Mouse (Mus musculus): ENCODE data around the gene Oaz2.

Gene Oaz2

DNA sequence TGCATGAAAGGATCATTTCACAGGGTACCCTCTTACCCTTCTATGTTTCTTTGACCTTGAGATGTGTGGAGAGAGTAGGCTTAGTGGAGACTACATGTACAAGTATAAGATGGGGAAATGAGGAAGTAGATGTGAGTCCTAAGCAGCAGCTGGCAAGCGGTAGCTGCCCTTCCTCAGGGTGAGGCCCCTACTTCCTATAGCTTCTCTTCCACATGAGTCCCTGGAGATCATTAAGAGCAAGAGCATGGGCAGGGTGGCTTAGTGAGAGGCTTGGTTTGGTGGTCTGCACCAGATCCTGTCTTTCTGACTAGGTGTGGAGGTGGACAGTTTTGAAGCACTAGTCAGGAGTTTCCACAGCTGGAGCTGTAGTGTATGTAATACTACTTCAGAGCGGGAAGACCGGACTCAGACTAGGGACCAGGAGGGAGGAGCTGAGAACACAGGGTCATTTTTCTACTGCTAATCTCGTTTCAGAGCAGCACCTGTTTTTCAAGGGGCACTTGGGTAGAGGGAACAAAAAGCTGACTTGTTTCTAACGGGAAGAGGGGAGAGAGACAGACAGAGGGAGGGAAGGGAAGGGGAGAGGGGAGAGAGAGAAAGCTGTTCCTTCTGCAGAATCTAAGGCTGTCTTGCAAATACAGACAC lies 25.3 kb downstream of the Oaz2 start:
- no peak for DNase-seq (ENCODE audit: low read depth)

DNA sequence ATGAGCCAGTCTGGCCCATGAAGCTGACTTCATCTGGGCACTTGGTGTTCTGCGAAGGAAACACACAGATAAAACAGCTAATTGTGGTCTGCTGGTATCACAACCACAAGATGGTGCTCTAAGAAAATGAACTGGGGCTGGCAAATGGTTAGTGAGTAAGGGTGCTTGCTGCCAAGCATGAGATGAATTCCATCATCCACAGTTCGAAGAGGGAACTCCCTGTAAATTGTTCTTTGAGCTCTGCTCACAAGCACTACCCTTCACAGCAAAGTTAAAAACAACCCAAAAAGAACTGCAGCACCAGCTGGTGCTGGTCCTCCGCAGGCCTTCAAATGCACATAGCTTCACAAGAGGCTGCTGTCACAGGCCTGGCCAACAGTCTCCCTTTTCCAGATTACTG lies 27.8 kb downstream of the Oaz2 start:
- DNase-seq (ENCODE audit: low read depth) = no peak

DNA sequence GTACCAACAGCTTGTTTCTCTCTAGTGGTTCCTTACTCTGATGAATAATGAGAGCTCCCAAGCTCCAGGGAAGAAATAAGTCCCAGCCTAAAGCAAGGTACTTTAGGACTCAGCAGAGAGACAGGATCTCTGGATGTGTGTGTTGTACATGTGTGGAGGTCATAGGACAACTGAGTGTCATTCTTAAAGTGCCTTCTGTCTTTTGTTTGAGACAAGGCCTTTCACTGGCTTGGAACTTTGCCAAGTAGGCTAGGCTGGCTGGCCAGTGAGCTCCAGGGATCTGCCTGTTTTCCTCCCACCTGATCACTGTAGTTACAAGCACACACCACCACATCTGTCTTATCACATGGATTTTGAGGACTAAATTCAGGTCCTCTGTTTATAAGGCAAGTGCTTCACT lies 28.5 kb downstream of the Oaz2 start:
- no peak for DNase-seq (ENCODE audit: low read depth)

DNA sequence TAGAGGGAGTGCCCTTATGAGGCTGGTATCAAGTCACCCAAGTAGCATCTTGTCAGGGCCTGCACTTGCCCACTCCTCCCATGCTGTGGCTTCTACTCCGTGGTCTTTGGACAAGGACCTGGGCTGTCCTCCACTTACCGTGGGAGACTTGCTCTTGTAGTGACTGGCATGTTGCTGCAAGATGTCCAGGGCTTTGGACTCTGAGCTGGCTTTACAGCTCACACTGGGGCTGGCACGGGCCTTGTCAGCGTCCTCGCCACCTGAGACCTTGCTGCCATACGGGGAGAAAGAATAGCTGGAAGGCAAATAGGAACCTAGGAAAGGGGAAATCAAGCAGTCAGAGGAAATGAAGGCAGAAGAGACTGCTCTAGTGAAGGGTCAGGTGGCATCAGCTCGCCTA lies 29.6 kb downstream of the Oaz2 start:
- no peak for DNase-seq (ENCODE audit: low read depth)

- DNase-seq (ENCODE audit: low read depth) = no peak
These were observed 30.2 kb downstream of the Oaz2 start for GRCm38 (mm10) chr9:65697992-65698391.

- no peak for DNase-seq (ENCODE audit: low read depth)
These were observed 32.7 kb downstream of the Oaz2 start for GRCm38 (mm10) chr9:65700504-65700903.

DNA sequence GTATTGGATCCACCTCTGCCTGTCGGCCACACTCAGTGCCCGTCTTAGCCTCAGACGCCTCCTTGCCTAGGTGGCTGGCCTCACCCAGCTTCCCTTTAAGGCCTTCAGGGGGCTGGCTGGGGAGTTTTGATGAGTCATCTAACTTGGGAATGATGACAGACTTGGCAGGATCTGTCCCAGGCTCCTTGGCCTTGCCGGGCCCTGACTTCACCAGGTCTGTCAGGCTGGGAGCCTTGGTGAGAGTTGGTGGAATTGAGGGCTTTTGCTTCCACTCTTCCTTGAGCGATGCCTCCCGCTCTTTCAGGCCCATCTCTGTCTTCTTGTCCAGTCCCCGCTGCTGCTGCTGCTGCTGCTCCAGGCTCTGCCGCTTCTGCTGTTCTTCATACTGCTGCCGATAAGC lies 34.5 kb downstream of the Oaz2 start:
- no peak for DNase-seq (ENCODE audit: low read depth)

DNA sequence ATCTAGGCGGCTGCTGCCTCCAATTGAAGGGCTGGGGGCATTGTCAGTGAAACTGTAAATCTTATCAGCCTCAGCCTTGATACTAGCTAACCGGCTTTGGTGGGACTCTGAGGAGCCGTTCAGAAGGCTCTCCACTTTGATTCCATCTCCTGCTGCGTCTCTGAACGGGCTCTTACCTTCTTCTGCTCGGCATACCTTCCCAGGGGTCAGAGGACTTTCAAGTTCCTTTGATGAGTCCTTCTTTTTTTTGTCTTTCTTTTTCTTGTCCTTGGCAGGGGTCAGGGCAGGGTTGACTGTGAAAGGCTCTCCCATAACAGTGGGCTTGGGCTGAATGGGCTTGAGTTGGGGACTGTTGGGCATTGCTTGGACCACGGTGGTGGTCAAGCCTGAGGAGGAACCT lies 35.4 kb downstream of the Oaz2 start:
- DNase-seq (ENCODE audit: low read depth) = no peak

DNA sequence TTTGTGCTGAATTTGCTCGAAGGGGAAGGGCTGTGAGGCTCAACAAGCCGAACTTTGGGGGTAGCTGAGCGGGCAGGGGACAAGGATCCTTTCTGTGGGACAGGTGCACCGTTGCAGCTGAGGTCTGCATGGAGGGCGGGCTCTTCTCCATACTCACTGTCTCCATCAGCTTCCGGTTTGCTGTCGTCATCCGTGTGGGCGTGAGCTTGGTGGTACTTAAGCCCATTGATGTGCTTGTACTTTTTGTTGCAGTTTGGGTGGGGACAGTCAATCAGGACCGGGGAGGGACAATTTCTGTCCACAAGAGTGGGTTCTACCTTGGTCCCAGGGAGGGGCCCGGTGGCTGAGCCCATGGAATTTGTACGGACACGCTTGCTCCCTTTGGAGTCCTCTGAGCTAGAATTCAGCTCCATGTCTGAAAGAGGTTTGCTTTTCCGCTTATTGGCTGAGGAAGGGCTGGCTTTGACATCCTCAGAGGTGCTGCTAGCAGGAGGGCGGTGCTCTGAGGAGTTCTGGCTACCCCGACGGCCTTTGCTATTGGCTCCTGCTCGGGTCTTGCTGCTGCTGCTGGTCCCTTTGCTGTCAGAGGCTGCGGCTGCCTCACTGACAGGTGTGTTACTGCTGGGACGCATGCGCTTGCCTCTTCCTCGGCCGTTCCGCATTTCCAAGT lies 36.3 kb downstream of the Oaz2 start:
- no peak for DNase-seq (ENCODE audit: low read depth)

GRCm38 (mm10) chr9:65718195-65718594 lies 50.4 kb downstream of the Oaz2 start:
- no peak for DNase-seq (ENCODE audit: low read depth)

DNA sequence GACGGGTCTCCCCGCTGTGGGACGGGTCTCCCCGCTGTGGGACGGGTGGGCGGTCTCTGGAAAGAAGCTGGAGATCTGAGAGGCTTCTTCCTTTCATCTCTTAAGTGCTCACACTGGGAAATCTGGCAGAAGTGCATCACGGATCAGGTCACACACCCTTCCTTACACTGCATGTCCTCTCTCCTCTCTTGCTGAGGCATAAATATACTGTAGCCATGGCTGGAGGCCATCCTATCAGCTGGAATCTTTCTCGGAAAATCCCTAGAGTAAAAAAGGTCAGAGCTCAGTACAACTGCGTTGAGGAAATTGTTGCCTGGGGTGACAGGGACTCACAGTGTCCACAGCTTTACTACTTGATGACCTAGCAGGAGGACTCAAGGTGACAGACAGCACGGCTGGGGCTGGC lies 53.4 kb downstream of the Oaz2 start:
- no peak for DNase-seq (ENCODE audit: low read depth)

DNA sequence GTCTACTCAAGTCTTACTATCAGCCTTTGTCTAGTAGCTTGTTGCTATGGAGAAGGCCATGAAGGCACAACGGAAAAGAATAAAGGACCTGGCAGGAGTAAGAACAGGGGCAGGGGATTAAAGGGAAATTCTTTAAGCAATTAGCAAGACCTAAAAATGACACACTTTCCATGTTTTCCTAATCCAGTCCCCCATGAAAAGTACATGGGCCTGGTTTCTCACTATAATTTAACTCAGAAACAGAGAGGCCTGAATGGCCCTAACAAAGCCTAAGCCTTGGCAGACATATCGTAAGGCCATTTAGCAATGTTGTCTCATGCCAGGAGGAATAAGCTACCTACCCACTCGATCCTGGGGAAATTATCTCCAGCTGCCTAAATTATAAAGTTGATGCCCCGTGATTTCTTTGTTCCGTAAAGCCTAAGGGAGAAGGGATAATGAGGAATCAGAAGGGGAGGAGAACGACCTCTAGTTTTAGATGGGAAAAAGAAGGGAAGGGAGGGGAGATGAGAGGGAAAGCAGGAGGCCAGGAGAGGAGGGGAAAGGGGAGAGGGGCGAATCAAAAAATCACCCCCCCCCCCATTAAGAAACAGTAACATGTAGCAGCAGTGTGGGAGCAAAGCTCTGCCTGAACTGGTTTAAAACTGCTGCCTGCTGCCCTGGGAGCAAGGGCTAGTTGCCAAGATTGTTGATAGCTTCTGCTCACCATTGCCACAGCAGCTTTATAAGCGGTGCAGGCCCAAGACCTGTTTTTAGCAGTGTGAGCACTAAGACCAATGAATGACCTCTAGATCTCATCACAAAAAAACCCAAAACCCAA lies 56.9 kb downstream of the Oaz2 start:
- no peak for DNase-seq (ENCODE audit: low read depth)

DNA sequence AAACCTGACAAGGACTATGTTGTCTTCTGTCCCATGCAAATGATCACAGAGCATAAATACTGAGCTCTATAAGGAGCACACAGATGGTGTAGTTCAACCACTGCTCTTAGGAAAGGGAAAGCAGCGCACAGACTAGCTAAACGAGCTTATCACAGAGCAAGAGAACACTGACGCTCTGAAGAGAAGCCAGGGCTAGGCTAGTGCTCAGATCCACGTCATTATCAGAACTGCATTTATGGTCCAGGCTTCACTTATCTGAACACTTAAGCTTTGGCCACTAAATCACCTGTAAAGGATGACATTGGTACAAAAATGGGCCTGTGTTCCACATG lies 57.5 kb downstream of the Oaz2 start:
- no peak for DNase-seq (ENCODE audit: low read depth)

DNA sequence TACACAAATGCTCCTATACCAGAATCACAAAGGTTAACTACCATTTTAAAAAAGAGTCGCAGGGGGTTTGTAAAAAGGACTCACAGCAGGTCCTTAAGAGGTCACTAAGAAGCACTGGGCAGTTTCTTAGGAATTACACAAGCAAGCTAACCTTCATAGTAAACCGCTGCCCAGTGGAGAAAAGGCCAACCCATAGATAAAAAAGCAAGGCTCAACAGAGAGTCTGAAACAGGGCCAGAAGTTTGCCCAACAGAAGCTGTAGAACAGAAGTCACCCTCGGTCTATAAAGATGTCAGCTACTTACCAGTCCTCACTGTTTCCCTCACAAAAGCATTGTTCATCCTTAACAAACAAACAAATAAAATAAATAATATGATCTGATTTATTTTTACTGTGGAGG lies 58.6 kb downstream of the Oaz2 start:
- no peak for DNase-seq (ENCODE audit: low read depth)

GRCm38 (mm10) chr9:65727491-65727890 lies 59.7 kb downstream of the Oaz2 start:
- no peak for DNase-seq (ENCODE audit: low read depth)

DNA sequence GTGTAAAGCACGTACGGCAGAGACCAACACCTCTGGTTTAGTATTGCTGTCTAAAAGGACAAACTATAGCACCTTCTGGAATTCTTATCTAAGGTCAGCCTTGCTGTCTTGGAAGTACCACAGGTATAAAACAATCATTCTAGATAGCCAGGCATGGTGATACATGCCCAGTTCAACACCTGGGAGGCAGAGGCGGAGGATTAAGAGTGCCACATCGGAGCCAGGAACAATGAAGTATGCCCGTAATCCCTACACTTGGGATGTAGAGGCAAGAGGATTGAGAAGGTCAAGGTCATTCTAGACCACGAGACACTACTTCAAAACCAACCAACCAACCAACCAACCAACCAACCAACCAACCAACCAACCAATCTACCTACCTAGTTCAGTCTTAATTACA lies 60.8 kb downstream of the Oaz2 start:
- no peak for DNase-seq (ENCODE audit: low read depth)

- DNase-seq (ENCODE audit: low read depth) = no peak
These were observed 67.1 kb downstream of the Oaz2 start for GRCm38 (mm10) chr9:65734931-65735330.

Measured in naive thymus-derived CD4-positive, alpha-beta T cell, adult 2 months (primary cell).